In the genomic region with DNA sequence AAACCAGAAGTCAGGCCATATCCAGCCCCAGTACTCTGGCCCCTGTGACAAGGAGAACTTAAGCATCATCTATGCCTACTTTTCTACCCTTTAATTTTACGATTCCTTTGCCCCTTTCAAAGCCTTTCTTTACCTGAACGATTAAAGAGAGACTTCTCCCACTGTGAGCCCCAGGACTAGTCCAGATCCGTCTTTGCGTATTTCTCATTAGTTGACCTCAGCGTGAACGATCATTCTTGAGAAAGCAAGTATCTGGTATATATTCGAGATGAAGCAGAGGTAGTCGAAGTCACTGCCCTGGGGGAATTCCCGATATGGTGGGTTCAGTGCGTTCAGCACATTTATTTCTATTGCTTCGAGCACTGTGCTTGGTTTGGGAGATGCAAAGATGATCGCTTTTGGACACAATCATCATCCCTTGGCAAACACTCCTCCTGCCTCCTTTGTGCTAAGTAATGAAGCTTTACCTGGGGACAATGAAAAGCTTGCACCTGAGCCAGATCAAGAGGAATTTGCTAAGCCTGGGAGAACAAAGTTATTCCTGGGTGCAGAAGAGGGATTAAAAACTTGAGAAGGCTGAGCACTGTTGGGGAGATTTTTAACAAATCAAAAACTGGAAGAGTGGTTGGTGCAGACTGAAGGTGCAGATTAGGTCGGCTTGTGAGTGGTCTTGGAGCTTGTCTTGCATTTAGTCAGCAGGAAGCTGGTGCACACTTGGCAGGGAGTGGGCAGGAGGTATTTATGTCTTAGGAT, we compare ENCODE assay signal across 8 mouse cellular contexts. TPM values are rescaled to one million over a fixed set of nuclear protein-coding genes. Genes with fewer than 3 reads are reported as not detected.
A peak's percentile ranks its signal among the peaks of the same experiment; 100 is the strongest.
DNase-seq lines count a peak whose midpoint lies in the region; ATAC-seq and TF ChIP-seq lines count a peak whose summit lies in the region.

No protein-coding gene starts in this region.

- 7% methylated on average over 13 of the region's 13 CpGs for WGBS in thymus, adult 2 months
- 18% methylated on average over 13 of the region's 13 CpGs for WGBS in liver, embryonic 11.5 days

- no peaks in the 10 kb centered on the region for H3K9me3 ChIP-seq in liver, embryonic 11.5 days (ENCODE audit: control insufficient read depth, low read length)

- H3K27ac ChIP-seq in thymus, adult 2 months (ENCODE audit: control insufficient read depth, insufficient read depth, low read length): no peak overlapping the region
- H3K27ac ChIP-seq in liver, embryonic 11.5 days (ENCODE audit: low read depth, low read length): peak overlapping the region; percentile 86

- peaks cover 5% of the 10 kb centered on the region for H3K4me1 ChIP-seq in thymus, adult 2 months (replicated peaks; ENCODE audit: control insufficient read depth, insufficient read depth, low read length)
- H3K4me1 ChIP-seq in liver, embryonic 11.5 days (replicated peaks; ENCODE audit: control insufficient read depth, insufficient read depth, low read length): peaks cover 30% of the 10 kb centered on the region

- H3K36me3 ChIP-seq in thymus, adult 2 months (ENCODE audit: control insufficient read depth, insufficient read depth, low read length): no peaks in the 10 kb centered on the region
- H3K36me3 ChIP-seq in liver, embryonic 11.5 days (ENCODE audit: control insufficient read depth, insufficient read depth, low read length): 0 out of 2 replicates have a peak, but pooled peaks cover under 1% of the 10 kb centered on the region

- no peak for ATAC-seq in liver, embryonic 11.5 days (replicated peaks; ENCODE audit: low FRiP score)
- ATAC-seq in activated CD4-positive, CD25-positive, alpha-beta regulatory T cell, adult 4 months: no peak

- H3K4me2 ChIP-seq in liver, embryonic 11.5 days: peak overlapping the region; percentile 68

- DNase-seq in embryo, embryonic 11 days: peak; percentile 7
- DNase-seq in embryo, embryonic 10.5 days (ENCODE audit: low spot score): no peak
- DNase-seq in thymus, adult 2 months: no peak
- no peak for DNase-seq in thymus, postnatal 4 days
- DNase-seq in liver, embryonic 11.5 days (ENCODE audit: low spot score): no peak
- no peak for DNase-seq in ovary, adult 18-20 months (ENCODE audit: low spot score)
- DNase-seq in layer of hippocampus, adult 9-11 months: no peak

- no peak for TF ChIP-seq POLR2A in thymus, adult 2 months (IDR thresholded peaks at IDR 0.05; ENCODE audit: control insufficient read depth, extremely low read depth, insufficient read depth, low read length, poor library complexity)

- H3K27me3 ChIP-seq in thymus, adult 2 months (ENCODE audit: control insufficient read depth, insufficient read depth, low read length): no peaks in the 10 kb centered on the region
- no peaks in the 10 kb centered on the region for H3K27me3 ChIP-seq in liver, embryonic 11.5 days (replicated peaks; ENCODE audit: control insufficient read depth, insufficient read depth, low read length)

- peak overlapping the region; percentile 91 for H3K9ac ChIP-seq in liver, embryonic 11.5 days (ENCODE audit: low read depth, low read length)

- H3K4me3 ChIP-seq in thymus, adult 2 months (ENCODE audit: control insufficient read depth, insufficient read depth, low read length): peak overlapping the region; percentile 85; the same call in 1 of the 2 replicates
- peak overlapping the region; percentile 89 for H3K4me3 ChIP-seq in liver, embryonic 11.5 days (ENCODE audit: low read depth, low read length)

- TF ChIP-seq CTCF in thymus, adult 2 months (IDR thresholded peaks at IDR 0.05; ENCODE audit: borderline replicate concordance, control insufficient read depth, extremely low read depth, insufficient read depth, low read length, poor library complexity): no peak

RNA-seq across cellular contexts. Expression of a gene that starts 1.0 kb away (rescaled TPM):
- 6.6 and 6.9 TPM in 2 replicates for polyA plus RNA-seq in thymus, adult 2 months (2012; rRNA removed)
- polyA plus RNA-seq in liver, embryonic 11.5 days (2014; fragmentation: Nextera tagmentation; extraction: Ambion mirVana): 46.9 and 48.8 TPM in 2 replicates
- polyA plus RNA-seq in activated CD4-positive, CD25-positive, alpha-beta regulatory T cell, adult 4 months (2017; shearing (Covaris generic)): 10 to 100 TPM; 17.0 to 21.1 TPM

RNA-seq across cellular contexts. Expression of a gene that starts 18.8 kb away (rescaled TPM):
- 5.5 and 6.0 TPM in 2 replicates for polyA plus RNA-seq in thymus, adult 2 months (2012; rRNA removed)
- polyA plus RNA-seq in liver, embryonic 11.5 days (2014; fragmentation: Nextera tagmentation; extraction: Ambion mirVana): 21.4 and 23.4 TPM in 2 replicates
- 10 to 100 TPM; 22.3 to 23.4 TPM for polyA plus RNA-seq in activated CD4-positive, CD25-positive, alpha-beta regulatory T cell, adult 4 months (2017; shearing (Covaris generic))
